Mouse (Mus musculus) cortical plate, adult 2 months (tissue): ENCODE measurements around the gene Gm1673. TPM values are rescaled to one million over a fixed set of nuclear protein-coding genes. Genes with fewer than 3 reads are reported as not detected.

ENCODE experiments used
- H3K27ac ChIP-seq: fragments of 200-500 bp; 2 replicates; pipeline ENCODE4 v1.5.1; 2012; ENCODE audit warnings: low read length, control low read depth, inconsistent platforms; ENCODE audit not compliant: insufficient read depth
- H3K4me1 ChIP-seq: fragments of 200-500 bp; 2 replicates; pipeline ENCODE4 v1.6.1; 2011; ENCODE audit warnings: low read length; ENCODE audit not compliant: control insufficient read depth, insufficient read depth
- H3K4me3 ChIP-seq: fragments of 200-500 bp; 2 replicates; pipeline ENCODE4 v1.5.1; 2011; ENCODE audit warnings: mild to moderate bottlenecking, low read length, control low read depth; ENCODE audit not compliant: insufficient read depth
- CTCF ChIP-seq: fragments of 200-500 bp; IDR thresholded peaks from 2 replicates; pipeline ENCODE4 v1.5.1; 2011; ENCODE audit warnings: mild to moderate bottlenecking, control low read depth, low read length; ENCODE audit not compliant: insufficient read depth; ENCODE audit errors: extremely low read depth
- POLR2A ChIP-seq: fragments of 200-500 bp; IDR thresholded peaks from 2 replicates; pipeline ENCODE4 v1.6.1; 2011; ENCODE audit warnings: mild to moderate bottlenecking, low read length, control low read depth; ENCODE audit not compliant: insufficient read depth; ENCODE audit errors: extremely low read depth
- polyA plus RNA-seq: library from polyadenylated mRNA; depleted of rRNA; stranded (reverse); fragments of >200 nt; gene quantifications from 2 replicates; pipeline ENCODE4 v1.2.3, GENCODE M21; 2012

Gm1673 gene
- polyA plus RNA-seq, 1 experiment, result 165 TPM

- Histone ChIP-seq H3K27ac (no peak overlapping the region), H3K4me3 (peak overlapping the region; percentile 24), H3K4me1 (no peaks in the 10 kb centered on the region)
- TF ChIP-seq CTCF (peak; percentile 89), POLR2A (peak; percentile 12; the same call in 1 of the 2 replicates)
These were observed 28.9 kb upstream of the Gm1673 start for GRCm38 (mm10) chr5:33954354-33954753.

GRCm38 (mm10) chr5:33955868-33956267, 27.4 kb upstream of the Gm1673 start:
- Histone ChIP-seq H3K4me1 (no peaks in the 10 kb centered on the region), H3K4me3 (no peak overlapping the region), H3K27ac (no peak overlapping the region)
- TF ChIP-seq CTCF (no peak), POLR2A (no peak)

- Histone ChIP-seq H3K4me3 (no peak overlapping the region), H3K27ac (no peak overlapping the region), H3K4me1 (no peaks in the 10 kb centered on the region)
- TF ChIP-seq POLR2A (no peak), CTCF (no peak)
These were observed 23.9 kb upstream of the Gm1673 start for GRCm38 (mm10) chr5:33959382-33959781.

GRCm38 (mm10) chr5:33974736-33975135, 8.5 kb upstream of the Gm1673 start:
- no peak overlapping the region for H3K4me3 ChIP-seq
- H3K4me1 ChIP-seq, result no peaks in the 10 kb centered on the region
- H3K27ac ChIP-seq, result no peak overlapping the region
- no peak for TF ChIP-seq POLR2A
- TF ChIP-seq CTCF, result no peak

GRCm38 (mm10) chr5:33976267-33976666, 7.0 kb upstream of the Gm1673 start:
- no peak overlapping the region for H3K4me3 ChIP-seq
- no peak for TF ChIP-seq CTCF
- TF ChIP-seq POLR2A, result no peak

GRCm38 (mm10) chr5:33982731-33983259, 438 bp upstream of the Gm1673 start:
- Histone ChIP-seq H3K4me1 (peaks cover 5% of the 10 kb centered on the region), H3K4me3 (peak overlapping the region; percentile 96), H3K27ac (peak overlapping the region; percentile 99)
- TF ChIP-seq CTCF, result no peak
- TF ChIP-seq POLR2A, result peak; percentile 31; the same call in 1 of the 2 replicates

More at GRCm38 (mm10) chr5:33976267-33976666, 7.0 kb upstream of the Gm1673 start:
- no peaks in the 10 kb centered on the region for H3K4me1 ChIP-seq
- H3K27ac ChIP-seq, result no peak overlapping the region

GRCm38 (mm10) chr5:33994671-33995625, 11.7 kb downstream of the Gm1673 start:
- Histone ChIP-seq H3K27ac (peak overlapping the region; percentile 82; the same call in 1 of the 2 replicates), H3K4me1 (peaks cover 11% of the 10 kb centered on the region; the same call in 1 of the 2 replicates), H3K4me3 (peak overlapping the region; percentile 64)
- TF ChIP-seq POLR2A (no peak), CTCF (peak; percentile 64)

GRCm38 (mm10) chr5:33995843-33996693, 12.8 kb downstream of the Gm1673 start, which contains the start of gene Nat8l:
Nat8l (plus strand) TSS chr5:33995984.
- TF ChIP-seq POLR2A (peak; percentile 82; the same call in 1 of the 2 replicates), CTCF (no peak)
- Histone ChIP-seq H3K27ac (peak within 1 kb of the TSS; percentile 94), H3K4me3 (peak within 1 kb of the TSS; percentile 64), H3K4me1 (peaks cover 14% of the 10 kb centered on the region; the same call in 1 of the 2 replicates)

GRCm38 (mm10) chr5:33996694-33997045, 13.4 kb downstream of the Gm1673 start:
- peaks cover 14% of the 10 kb centered on the region; the same call in 1 of the 2 replicates for H3K4me1 ChIP-seq
- TF ChIP-seq CTCF, result no peak
- TF ChIP-seq POLR2A, result no peak
- H3K4me3 ChIP-seq, result peak overlapping the region; percentile 64
- peak overlapping the region; percentile 94 for H3K27ac ChIP-seq
